Mouse (Mus musculus) lung, adult 2 months (tissue): ENCODE measurements around the gene Phex.

Source experiments
- CTCF ChIP-seq: fragments of 200-500 bp; IDR thresholded peaks from 2 replicates; pipeline ENCODE4 v1.5.1; 2011; ENCODE audit warnings: mild to moderate bottlenecking, low read length, control low read depth; ENCODE audit not compliant: insufficient read depth
- POLR2A ChIP-seq: fragments of 200-500 bp; IDR thresholded peaks from 2 replicates; pipeline ENCODE4 v1.6.1; 2011; ENCODE audit warnings: low read depth, mild to moderate bottlenecking, control low read depth, low read length, borderline replicate concordance; ENCODE audit errors: extremely low read depth

GRCm38 (mm10) chrX:157184167-157184566 lies 230.9 kb downstream of the Phex start:
- TF ChIP-seq POLR2A (no peak), CTCF (no peak)
